Mouse (Mus musculus) embryonic fibroblast, embryonic 13.5 days (primary cell): ENCODE results near the gene Clec3b.

Experiments used
- CTCF ChIP-seq: IDR thresholded peaks from 2 replicates; pipeline ENCODE4 v1.5.1; 2011; ENCODE audit warnings: mild to moderate bottlenecking, control low read depth, low read length, moderate library complexity, borderline replicate concordance; ENCODE audit not compliant: insufficient read depth
- POLR2A ChIP-seq: IDR thresholded peaks from 2 replicates; pipeline ENCODE4 v1.6.1; 2011; ENCODE audit warnings: low read depth, mild to moderate bottlenecking, control low read depth, low read length, moderate library complexity

DNA sequence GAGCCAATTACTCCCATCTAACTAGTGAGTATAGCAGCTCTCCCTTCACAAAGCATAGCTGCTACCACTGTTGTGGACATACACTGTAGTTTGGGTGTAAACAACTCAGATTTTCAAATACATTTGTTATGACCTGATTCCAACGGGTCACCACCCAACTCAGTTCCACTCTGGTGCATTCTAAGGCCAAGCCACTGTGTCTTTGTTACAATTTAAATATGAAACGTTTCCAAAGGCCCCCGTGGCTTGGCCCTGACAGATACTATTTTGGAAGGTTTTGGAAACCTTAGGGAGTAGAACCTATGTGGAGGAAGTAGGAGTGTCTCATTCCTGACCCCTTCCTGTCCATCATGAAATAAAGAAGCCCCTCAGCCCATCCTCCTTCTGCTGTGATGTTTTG, 49.4 kb downstream of the Clec3b start:
- no peak for TF ChIP-seq CTCF
- TF ChIP-seq POLR2A: no peak
